Mouse (Mus musculus) CH12.LX (cell line): ENCODE results near the gene Stx12.

Source experiments
- UBTF ChIP-seq: IDR thresholded peaks from 2 replicates; pipeline ENCODE4 v1.6.1; 2012; ENCODE audit warnings: low read depth, mild to moderate bottlenecking, inconsistent platforms, low read length, improper control_type of control experiment, moderate library complexity
- ZMIZ1 ChIP-seq: IDR thresholded peaks from 2 replicates; pipeline ENCODE4 v1.6.1; 2012; ENCODE audit warnings: low read depth, mild to moderate bottlenecking, inconsistent platforms, low read length, improper control_type of control experiment

GRCm38 (mm10) chr4:132932752-132933404 is 48.6 kb upstream of the Stx12 start:
- TF ChIP-seq ZMIZ1 (no peak), UBTF (no peak)
